ENCODE assay signal across 8 mouse cellular contexts in genomic region chr4:53512131-53512916, GRCm38 (mm10).
A peak's percentile ranks its signal among the peaks of the same experiment; 100 is the strongest.
DNase-seq lines count a peak whose midpoint lies in the region; ATAC-seq and TF ChIP-seq lines count a peak whose summit lies in the region.

No protein-coding gene starts in this region.

- peak overlapping the region; percentile 28 for H3K4me2 ChIP-seq in midbrain, postnatal 0 days (ENCODE audit: low read depth, low read length, poor library complexity, severe bottlenecking)

- intact Hi-C loops in left cerebral cortex, adult 2 months (cut with DNase I), result loop anchor here (1.0 kb wide), 1 partner anchor 71 kb away; no protein-coding TSS in a partner anchor

- H3K4me3 ChIP-seq in left cerebral cortex, adult 2 months, result no peak overlapping the region
- H3K4me3 ChIP-seq in midbrain, postnatal 0 days (ENCODE audit: low read depth, low read length), result no peak overlapping the region

- CTCF ChIA-PET in Patski (lab: Charles Lee), result interaction anchor here (0.9 kb wide), 1 partner anchor 15 kb away, joined by 3 read pairs; no protein-coding TSS in a partner anchor

- no peak for TF ChIP-seq CTCF in Patski (IDR thresholded peaks at IDR 0.05)
- TF ChIP-seq CTCF in left cerebral cortex, adult 2 months (IDR thresholded peaks at IDR 0.05), result no peak
- TF ChIP-seq CTCF in midbrain, postnatal 0 days (IDR thresholded peaks at IDR 0.05), result no peak

- peak; percentile 53 for DNase-seq in adrenal gland, adult 2 months
- no peak for DNase-seq in adrenal gland, postnatal 25 days
- peak; percentile 7 for DNase-seq in Patski (ENCODE audit: low read depth, low spot score)
- peak; percentile 52 for DNase-seq in fibroblast of lung, adult 2 months (ENCODE audit: low read depth)
- peak; percentile 17 for DNase-seq in induced T-regulatory cell, adult 2 months (ENCODE audit: low read depth)
- DNase-seq in left cerebral cortex, adult 2 months (ENCODE audit: extremely low spot score in 1 of 2, low spot score in 2 of 2), result peak; percentile 57 to 66
- DNase-seq in midbrain, postnatal 0 days (ENCODE audit: low spot score), result peak; percentile 82
- no peak for DNase-seq in c-Kit-positive CD71-positive TER-119-positive erythroid progenitor cells, embryonic 14.5 days (ENCODE audit: low spot score)

- no peaks in the 10 kb centered on the region for H3K27me3 ChIP-seq in Patski
- no peaks in the 10 kb centered on the region for H3K27me3 ChIP-seq in midbrain, postnatal 0 days (ENCODE audit: insufficient read depth, low read length)

- POLR2A ChIA-PET in Patski (lab: Charles Lee), result interaction anchor here (0.5 kb wide), 1 partner anchor 139 kb away, joined by 3 read pairs; no protein-coding TSS in a partner anchor

- WGBS in midbrain, postnatal 0 days, result 14% methylated on average over 15 of the region's 15 CpGs

- no peaks in the 10 kb centered on the region for H3K36me3 ChIP-seq in midbrain, postnatal 0 days (ENCODE audit: insufficient read depth, low read length)

- no peak overlapping the region for H3K9ac ChIP-seq in midbrain, postnatal 0 days (replicated peaks; ENCODE audit: low read length, poor library complexity, severe bottlenecking)

- no peaks in the 10 kb centered on the region for H3K9me3 ChIP-seq in midbrain, postnatal 0 days (ENCODE audit: low read length)

- ATAC-seq in Patski, result peak; percentile 62
- peak; percentile 84 for ATAC-seq in midbrain, postnatal 0 days (ENCODE audit: low FRiP score)

- H3K27ac ChIP-seq in left cerebral cortex, adult 2 months, result peak overlapping the region; percentile 96
- H3K27ac ChIP-seq in midbrain, postnatal 0 days (ENCODE audit: low read depth, low read length), result peak overlapping the region; percentile 88

- in situ Hi-C loops in Patski (cut with MboI; ENCODE audit: low pct_unique_long_range_greater_than_20kb), result no loop called here

- peaks cover 17% of the 10 kb centered on the region for H3K4me1 ChIP-seq in midbrain, postnatal 0 days (ENCODE audit: insufficient read depth, low read length)

Comparison
In these comparisons a context has a peak if more than half of its experiments do, and no peak if none do; other contexts are left out.
1. DNase-seq: peak in adrenal gland, adult 2 months (single experiment), Patski (single experiment), fibroblast of lung, adult 2 months (single experiment), induced T-regulatory cell, adult 2 months (single experiment), left cerebral cortex, adult 2 months (2 of 2) and midbrain, postnatal 0 days (single experiment); none in adrenal gland, postnatal 25 days (single experiment) and c-Kit-positive CD71-positive TER-119-positive erythroid progenitor cells, embryonic 14.5 days (single experiment).